8 mouse cellular contexts compared by ENCODE assay signal in the genomic region with DNA sequence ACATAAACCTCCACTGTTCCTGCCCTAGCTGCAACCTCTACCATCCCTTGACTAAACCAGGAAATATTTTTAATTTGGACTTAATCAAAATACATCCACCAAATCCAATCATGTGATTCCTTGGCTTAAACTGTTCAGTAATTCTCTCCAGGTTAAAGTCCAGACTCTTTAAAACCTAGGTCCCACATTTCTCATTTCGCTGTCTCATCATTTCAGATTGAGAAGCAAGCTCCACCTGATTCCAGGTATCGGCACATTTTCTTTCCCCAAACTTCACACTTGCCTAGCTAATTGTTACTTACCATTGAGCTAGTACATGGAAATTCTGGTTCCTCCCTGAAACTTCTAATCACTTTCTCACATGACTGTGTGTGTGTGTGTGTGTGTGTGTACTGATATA. TPM values are rescaled to one million over a fixed set of nuclear protein-coding genes. Genes with fewer than 3 reads are reported as not detected.
DNase-seq lines count a peak whose midpoint lies in the region; ATAC-seq lines count a peak whose summit lies in the region.
"Had no signal": no experiment of that assay in that cellular context is flagged by ENCODE, and none has a peak within 500 bp of the region (broad histone marks: within the 10 kb centered on the region; RNA-seq: fewer than 3 reads in every experiment).

No protein-coding gene starts in this region.

- no peak for ATAC-seq in neural tube, embryonic 11.5 days (ENCODE audit: insufficient read depth, low FRiP score, low TSS enrichment)
- ATAC-seq in hindbrain, embryonic 12.5 days (ENCODE audit: low FRiP score), result no peak
- ATAC-seq in liver, embryonic 15.5 days (ENCODE audit: insufficient read depth), result no peak

- H3K4me3 ChIP-seq in neural tube, embryonic 11.5 days (ENCODE audit: low read depth, low read length), result no peak overlapping the region
- H3K4me3 ChIP-seq in hindbrain, embryonic 12.5 days, result peak overlapping the region; percentile 88; the same call in 1 of the 2 replicates
- H3K4me3 ChIP-seq in liver, embryonic 15.5 days (replicated peaks), result peak overlapping the region; percentile 78; the same call in 1 of the 2 replicates

- 97% methylated on average over 2 of the region's 2 CpGs for WGBS in neural tube, embryonic 11.5 days
- 98% methylated on average over 2 of the region's 2 CpGs for WGBS in hindbrain, embryonic 12.5 days
- 89% methylated on average over 2 of the region's 2 CpGs for WGBS in liver, embryonic 15.5 days (ENCODE audit: insufficient replicate concordance)

- peak overlapping the region; percentile 88 for H3K4me2 ChIP-seq in neural tube, embryonic 11.5 days (ENCODE audit: low read depth)
- H3K4me2 ChIP-seq in hindbrain, embryonic 12.5 days (replicated peaks), result peak overlapping the region; percentile 84
- peak overlapping the region; percentile 80 for H3K4me2 ChIP-seq in liver, embryonic 15.5 days

- H3K36me3 ChIP-seq in neural tube, embryonic 11.5 days (ENCODE audit: control insufficient read depth, insufficient read depth, low read length), result no peaks in the 10 kb centered on the region
- H3K36me3 ChIP-seq in hindbrain, embryonic 12.5 days, result peaks cover 25% of the 10 kb centered on the region
- peaks cover 37% of the 10 kb centered on the region for H3K36me3 ChIP-seq in liver, embryonic 15.5 days (replicated peaks)

- no peaks in the 10 kb centered on the region for H3K27me3 ChIP-seq in neural tube, embryonic 11.5 days (ENCODE audit: control insufficient read depth, insufficient read depth, low read length)
- H3K27me3 ChIP-seq in hindbrain, embryonic 12.5 days, result no peaks in the 10 kb centered on the region
- no peaks in the 10 kb centered on the region for H3K27me3 ChIP-seq in liver, embryonic 15.5 days

- H3K9me3 ChIP-seq in neural tube, embryonic 11.5 days (ENCODE audit: control insufficient read depth, low read length), result no peaks in the 10 kb centered on the region
- H3K9me3 ChIP-seq in hindbrain, embryonic 12.5 days (replicated peaks), result no peaks in the 10 kb centered on the region
- no peaks in the 10 kb centered on the region for H3K9me3 ChIP-seq in liver, embryonic 15.5 days (replicated peaks)

- no peak for DNase-seq in neural tube, embryonic 11.5 days (ENCODE audit: low spot score)
- DNase-seq in neural tube, embryonic 10.5 days (ENCODE audit: extremely low spot score, low spot score), result no peak
- DNase-seq in right cerebral cortex, adult 2 months (ENCODE audit: low spot score in 2 of 2), result no peak
- DNase-seq in frontal cortex, postnatal 25 days (ENCODE audit: low spot score in 2 of 2), result no peak
- DNase-seq in right cerebral cortex, postnatal 36 days (ENCODE audit: low spot score in 2 of 2), result no peak
- DNase-seq: right cerebral cortex, postnatal 4 days had no signal

- peaks cover 13% of the 10 kb centered on the region for H3K4me1 ChIP-seq in neural tube, embryonic 11.5 days (ENCODE audit: control insufficient read depth, insufficient read depth, low read length)
- H3K4me1 ChIP-seq in hindbrain, embryonic 12.5 days, result peaks cover 36% of the 10 kb centered on the region
- peaks cover 48% of the 10 kb centered on the region for H3K4me1 ChIP-seq in liver, embryonic 15.5 days (replicated peaks)

- no peak overlapping the region for H3K9ac ChIP-seq in neural tube, embryonic 11.5 days (ENCODE audit: low read length)
- no peak overlapping the region for H3K9ac ChIP-seq in hindbrain, embryonic 12.5 days
- H3K9ac ChIP-seq in liver, embryonic 15.5 days, result no peak overlapping the region

- H3K27ac ChIP-seq in neural tube, embryonic 11.5 days (ENCODE audit: low read depth, low read length), result no peak overlapping the region
- no peak overlapping the region for H3K27ac ChIP-seq in hindbrain, embryonic 12.5 days
- H3K27ac ChIP-seq in liver, embryonic 15.5 days (replicated peaks), result no peak overlapping the region; the same call in 1 of the 2 replicates

RNA-seq across cellular contexts. Expression of gene Akr1a1, which starts 2.1 kb away (rescaled TPM):
- 614 and 619 TPM in 2 replicates for polyA plus RNA-seq in neural tube, embryonic 11.5 days (2014; fragmentation: Nextera tagmentation; extraction: Ambion mirVana)
- 566 and 569 TPM in 2 replicates for polyA plus RNA-seq in hindbrain, embryonic 12.5 days (2016; fragmentation: Nextera tagmentation; extraction: Ambion mirVana)
- 291 and 322 TPM in 2 replicates for polyA plus RNA-seq in liver, embryonic 15.5 days (2015; fragmentation: Nextera tagmentation; extraction: Ambion mirVana)

RNA-seq across cellular contexts. Expression of gene Nasp, which starts 21.7 kb away (rescaled TPM):
- polyA plus RNA-seq in neural tube, embryonic 11.5 days (2014; fragmentation: Nextera tagmentation; extraction: Ambion mirVana), result 256 and 265 TPM in 2 replicates
- polyA plus RNA-seq in hindbrain, embryonic 12.5 days (2016; fragmentation: Nextera tagmentation; extraction: Ambion mirVana), result 183 and 186 TPM in 2 replicates
- 42.7 and 49.9 TPM in 2 replicates for polyA plus RNA-seq in liver, embryonic 15.5 days (2015; fragmentation: Nextera tagmentation; extraction: Ambion mirVana)

RNA-seq across cellular contexts. Expression of gene Prdx1, which starts 35.9 kb away (rescaled TPM):
- polyA plus RNA-seq in neural tube, embryonic 11.5 days (2014; fragmentation: Nextera tagmentation; extraction: Ambion mirVana), result 902 and 917 TPM in 2 replicates
- 731 and 767 TPM in 2 replicates for polyA plus RNA-seq in hindbrain, embryonic 12.5 days (2016; fragmentation: Nextera tagmentation; extraction: Ambion mirVana)
- polyA plus RNA-seq in liver, embryonic 15.5 days (2015; fragmentation: Nextera tagmentation; extraction: Ambion mirVana), result 835 and 937 TPM in 2 replicates

RNA-seq across cellular contexts. Expression of gene Ccdc17, which starts 53.0 kb away (rescaled TPM):
- polyA plus RNA-seq in neural tube, embryonic 11.5 days (2014; fragmentation: Nextera tagmentation; extraction: Ambion mirVana), result 2.3 and 2.4 TPM in 2 replicates
- 3.8 and 4.8 TPM in 2 replicates for polyA plus RNA-seq in hindbrain, embryonic 12.5 days (2016; fragmentation: Nextera tagmentation; extraction: Ambion mirVana)
- polyA plus RNA-seq in liver, embryonic 15.5 days (2015; fragmentation: Nextera tagmentation; extraction: Ambion mirVana), result 1.1 and 2.3 TPM in 2 replicates

RNA-seq across cellular contexts. Expression of gene Mmachc, which starts 58.8 kb away (rescaled TPM):
- 17.6 and 25.1 TPM in 2 replicates for polyA plus RNA-seq in neural tube, embryonic 11.5 days (2014; fragmentation: Nextera tagmentation; extraction: Ambion mirVana)
- 26.0 and 26.2 TPM in 2 replicates for polyA plus RNA-seq in hindbrain, embryonic 12.5 days (2016; fragmentation: Nextera tagmentation; extraction: Ambion mirVana)
- polyA plus RNA-seq in liver, embryonic 15.5 days (2015; fragmentation: Nextera tagmentation; extraction: Ambion mirVana), result 8.9 and 9.9 TPM in 2 replicates
